Mouse (Mus musculus): ENCODE data around the gene Edc3. TPM values are rescaled to one million over a fixed set of nuclear protein-coding genes. Genes with fewer than 3 reads are reported as not detected.
"Not testable (repeated sequence)": the region's sequence is repeated elsewhere in the genome, so short reads cannot be mapped to it uniquely, and the experiment has no call there.

The Edc3 gene
- total RNA-seq, 2 experiments from 2014 or later, result 8.5 to 9.9 TPM

GRCm38 (mm10) chr9:57698466-57699150, 9.7 kb upstream of the Edc3 start:
- DNase-seq, result no peak

- DNase-seq, result no peak
Observed at GRCm38 (mm10) chr9:57706496-57706895, 1.8 kb upstream of the Edc3 start.

- peak; percentile 34 to 53 for DNase-seq
Observed at GRCm38 (mm10) chr9:57708720-57709274, 457 bp downstream of the Edc3 start.

- DNase-seq, result not testable (repeated sequence)
Observed at GRCm38 (mm10) chr9:57710214-57710613, 1.9 kb downstream of the Edc3 start.

GRCm38 (mm10) chr9:57712194-57712593, 3.9 kb downstream of the Edc3 start:
- no peak for DNase-seq

DNA sequence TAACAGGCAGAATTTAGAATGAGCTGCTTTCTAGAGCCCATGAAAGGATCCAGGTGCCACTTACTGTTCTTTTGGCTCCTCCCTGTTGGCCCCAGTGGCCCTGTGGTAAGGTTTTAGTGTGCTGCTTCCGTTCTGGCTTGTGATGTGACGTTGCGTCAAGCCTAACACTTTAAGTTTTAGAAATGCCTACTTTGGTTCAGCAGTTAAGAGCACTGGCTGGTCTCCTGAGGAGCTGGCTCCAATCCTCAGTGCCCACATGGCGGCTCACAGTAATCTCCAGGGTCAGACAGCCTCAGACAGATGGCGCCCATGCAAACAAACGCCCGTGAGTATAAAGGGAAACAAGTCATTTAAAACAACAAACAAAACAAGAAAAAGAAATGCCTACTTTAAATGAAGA, 10.1 kb downstream of the Edc3 start:
- DNase-seq, result peak in 1 of 2 experiments; percentile 23

GRCm38 (mm10) chr9:57720736-57721135, 12.4 kb downstream of the Edc3 start:
- DNase-seq, result no peak

DNA sequence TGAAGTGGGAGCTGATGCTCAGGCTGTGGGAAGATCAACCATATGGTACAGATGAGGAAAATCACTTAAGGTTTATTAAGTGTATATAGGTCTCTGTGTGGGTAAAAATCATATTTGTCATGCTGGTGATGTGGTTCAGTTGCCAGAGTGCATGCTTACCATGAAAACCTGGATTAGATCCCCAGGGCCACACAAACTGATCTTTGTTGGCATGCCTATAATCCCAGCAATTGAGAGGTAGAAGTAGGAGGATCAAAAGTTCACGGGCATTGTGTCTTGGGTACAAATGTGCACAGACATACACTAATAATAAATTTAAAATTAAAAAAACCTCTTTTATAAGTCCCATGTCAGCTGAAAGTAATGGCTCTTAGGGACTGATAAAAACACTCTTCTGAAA, 14.0 kb downstream of the Edc3 start:
- no peak for DNase-seq

GRCm38 (mm10) chr9:57723315-57723715, 15.0 kb downstream of the Edc3 start:
- peak; percentile 42 to 56 for DNase-seq

- DNase-seq, result no peak
Observed at GRCm38 (mm10) chr9:57723796-57724195, 15.5 kb downstream of the Edc3 start.

- DNase-seq, result no peak
Observed at GRCm38 (mm10) chr9:57724701-57725100, 16.4 kb downstream of the Edc3 start.

DNA sequence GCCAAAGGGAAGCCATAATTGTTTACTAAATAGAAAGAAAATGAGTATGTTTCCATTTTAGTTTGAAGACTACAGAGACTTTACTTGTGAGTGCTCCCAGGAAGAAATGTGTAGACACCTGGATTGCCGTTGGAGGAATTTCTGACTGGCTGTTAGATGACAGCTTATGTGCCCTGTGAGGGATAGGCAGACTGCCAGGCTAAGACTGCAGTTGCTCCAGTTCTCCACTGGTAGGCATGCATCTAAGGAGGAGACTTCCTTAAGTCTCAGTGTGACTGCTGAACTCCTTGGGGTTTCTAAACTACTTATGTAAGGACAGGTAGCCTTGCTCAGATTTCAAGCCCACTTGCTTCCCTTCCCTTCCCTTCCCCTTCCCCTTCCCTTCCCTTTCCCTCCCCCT, 20.0 kb downstream of the Edc3 start:
- DNase-seq, result no peak

- no peak for DNase-seq
Observed at GRCm38 (mm10) chr9:57733606-57734005, 25.3 kb downstream of the Edc3 start.

DNA sequence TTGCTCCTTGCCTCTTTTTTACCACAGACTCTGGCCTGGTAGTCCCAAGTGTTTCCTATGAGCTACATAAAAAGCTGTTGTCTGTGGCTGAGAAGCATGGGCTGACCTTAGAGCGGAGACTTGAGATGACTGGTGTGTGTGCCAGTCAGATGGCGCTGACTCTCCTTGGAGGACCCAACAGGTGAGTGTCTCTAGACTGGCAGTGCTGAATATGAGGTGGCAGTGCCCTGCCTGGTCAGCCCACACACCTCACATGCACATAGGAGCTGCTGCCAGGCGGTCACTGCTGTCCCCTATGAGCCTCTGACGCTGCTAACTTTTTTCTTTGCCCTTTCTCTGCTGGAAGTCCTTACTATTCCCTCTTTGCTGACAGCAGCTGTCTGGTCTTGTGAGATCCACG, 31.5 kb downstream of the Edc3 start:
- DNase-seq, result no peak

- peak; percentile 38 to 65 for DNase-seq
Observed at GRCm38 (mm10) chr9:57744462-57745091, 36.2 kb downstream of the Edc3 start.

- no peak for DNase-seq
Observed at GRCm38 (mm10) chr9:57747067-57747466, 38.7 kb downstream of the Edc3 start.

- peak in 1 of 2 experiments; percentile 26 for DNase-seq
Observed at GRCm38 (mm10) chr9:57748137-57748536, 39.8 kb downstream of the Edc3 start.

GRCm38 (mm10) chr9:57748831-57749230, 40.5 kb downstream of the Edc3 start:
- DNase-seq, result no peak

DNA sequence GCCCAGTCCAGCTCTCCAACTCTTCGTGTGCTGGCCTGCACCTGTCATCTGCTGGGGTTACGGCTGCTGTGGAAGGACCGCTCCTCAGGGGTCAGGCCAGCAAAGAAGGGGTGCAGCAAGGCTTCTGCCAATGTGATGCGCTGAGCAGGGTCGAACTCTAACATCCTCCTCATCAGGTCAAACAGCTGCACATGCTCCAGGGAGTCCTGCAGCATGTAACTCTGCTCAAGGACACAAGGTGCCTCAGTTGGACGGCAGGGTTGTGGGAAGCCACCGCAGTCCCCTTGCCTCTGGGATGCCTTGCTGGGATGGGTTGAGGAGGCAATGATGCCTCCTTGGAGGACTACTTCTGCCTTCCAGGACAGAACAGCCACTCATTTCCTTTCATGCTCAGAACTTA, 42.6 kb downstream of the Edc3 start:
- DNase-seq, result no peak

- DNase-seq, result no peak
Observed at GRCm38 (mm10) chr9:57757578-57757977, 49.2 kb downstream of the Edc3 start.

DNA sequence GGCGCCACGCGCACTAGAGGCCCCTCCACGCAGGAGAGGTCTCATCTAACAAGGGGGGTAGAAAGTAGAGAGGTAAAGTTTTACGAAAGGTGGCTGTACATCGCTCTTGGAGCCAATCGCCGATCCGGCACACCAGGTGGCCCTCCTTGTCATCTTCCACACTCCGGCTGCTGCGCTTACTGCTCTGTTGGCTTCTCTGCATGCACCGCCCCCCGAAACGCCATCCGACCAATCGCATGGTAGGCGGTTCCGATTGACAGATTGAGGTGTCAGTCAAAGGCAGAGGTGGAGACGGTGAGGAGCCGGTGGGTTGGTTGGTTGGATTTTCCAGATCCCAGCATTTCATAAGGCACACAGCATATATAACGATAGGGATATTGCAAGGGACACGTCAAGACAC, 50.2 kb downstream of the Edc3 start:
- no peak for DNase-seq

DNA sequence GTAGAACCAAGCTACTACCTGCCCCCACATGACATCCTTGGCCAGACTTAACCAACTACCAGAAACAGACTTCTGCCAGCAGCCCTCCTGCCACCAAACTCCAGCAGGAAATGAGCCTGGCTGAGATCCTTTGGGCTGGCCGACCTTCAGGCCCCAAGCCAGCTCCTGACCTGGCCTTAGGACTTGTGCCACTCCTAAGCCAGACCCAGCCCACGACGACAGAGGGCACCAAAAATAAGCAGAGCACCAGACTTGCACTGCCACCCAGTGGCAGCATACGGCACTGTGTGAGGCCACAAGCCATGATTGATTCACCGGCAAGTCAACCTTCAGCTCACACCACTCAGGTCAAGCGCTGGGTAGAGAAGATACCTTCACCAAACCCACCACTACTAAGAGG, 50.9 kb downstream of the Edc3 start:
- peak; percentile 86 to 88 for DNase-seq

DNA sequence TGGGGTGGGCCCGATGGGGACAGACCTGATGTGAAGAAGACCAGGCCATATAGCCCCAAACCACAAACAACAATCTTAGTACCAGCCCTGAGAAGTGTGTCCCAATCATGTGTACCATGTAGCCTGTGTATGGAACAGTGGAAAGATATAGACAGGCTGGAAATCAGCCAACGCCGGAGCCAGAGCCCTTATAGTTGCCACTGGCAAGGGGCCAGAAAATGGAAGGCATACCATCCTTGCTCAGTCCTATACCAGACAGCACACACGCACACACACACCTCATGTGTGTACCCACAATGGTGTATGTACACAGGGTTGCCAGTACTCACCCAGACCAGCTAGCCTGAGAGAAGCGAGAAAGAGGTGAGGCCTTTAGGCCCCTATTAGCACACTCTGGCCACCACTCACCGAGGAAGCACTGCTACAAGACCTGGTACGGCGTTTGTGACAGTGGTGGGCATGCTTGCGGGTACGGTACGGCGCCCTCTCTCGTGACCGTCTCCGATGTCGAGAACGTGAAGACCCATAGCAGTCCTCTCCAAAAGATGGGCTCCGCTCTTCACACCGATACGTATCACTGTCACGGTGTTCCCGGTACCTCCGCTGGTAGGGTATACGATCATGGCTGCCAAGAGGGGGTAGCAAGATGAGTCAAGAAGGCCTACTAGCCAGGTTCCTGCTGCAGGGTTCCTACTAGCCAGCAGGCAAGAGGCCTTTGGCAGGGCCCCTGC, 52.2 kb downstream of the Edc3 start:
- DNase-seq, result no peak
